Mouse (Mus musculus) spleen, adult 2 months (tissue): ENCODE measurements around the gene Fcna.

Experiments
- CTCF ChIP-seq: fragments of 200-500 bp; IDR thresholded peaks from 2 replicates; pipeline ENCODE4 v1.5.1; 2011; ENCODE audit warnings: mild to moderate bottlenecking, inconsistent platforms; ENCODE audit not compliant: insufficient read depth, insufficient read length, insufficient replicate concordance; ENCODE audit errors: extremely low read depth
- POLR2A ChIP-seq: fragments of 200-500 bp; IDR thresholded peaks from 2 replicates; pipeline ENCODE4 v1.6.1; 2011; ENCODE audit warnings: low read depth, low read length, inconsistent platforms

GRCm38 (mm10) chr2:25583571-25583970, 44.3 kb downstream of the Fcna start:
- no peak for TF ChIP-seq CTCF
- no peak for TF ChIP-seq POLR2A
